Mouse (Mus musculus): ENCODE data around the gene Slc4a4. TPM values are rescaled to one million over a fixed set of nuclear protein-coding genes. Genes with fewer than 3 reads are reported as not detected.
"Not testable (repeated sequence)": the region's sequence is repeated elsewhere in the genome, so short reads cannot be mapped to it uniquely, and the experiment has no call there.

Gene Slc4a4
- total RNA-seq, 2 experiments from 2014 or later, result 39.4 to 40.4 TPM

GRCm38 (mm10) chr5:88961351-88961761 lies 74.7 kb downstream of the Slc4a4 start:
- peak; percentile 18 for DNase-seq

- no peak for DNase-seq
Observed at GRCm38 (mm10) chr5:88964685-88965290, 78.2 kb downstream of the Slc4a4 start.

- no peak for DNase-seq
Observed at GRCm38 (mm10) chr5:88966507-88966906, 79.9 kb downstream of the Slc4a4 start.

- no peak for DNase-seq
Observed at GRCm38 (mm10) chr5:88968923-88969639, 82.5 kb downstream of the Slc4a4 start.

GRCm38 (mm10) chr5:88971554-88971953 lies 84.9 kb downstream of the Slc4a4 start:
- no peak for DNase-seq

GRCm38 (mm10) chr5:88972277-88972676 lies 85.7 kb downstream of the Slc4a4 start:
- no peak for DNase-seq

GRCm38 (mm10) chr5:88973130-88973529 lies 86.5 kb downstream of the Slc4a4 start:
- DNase-seq, result no peak

DNA sequence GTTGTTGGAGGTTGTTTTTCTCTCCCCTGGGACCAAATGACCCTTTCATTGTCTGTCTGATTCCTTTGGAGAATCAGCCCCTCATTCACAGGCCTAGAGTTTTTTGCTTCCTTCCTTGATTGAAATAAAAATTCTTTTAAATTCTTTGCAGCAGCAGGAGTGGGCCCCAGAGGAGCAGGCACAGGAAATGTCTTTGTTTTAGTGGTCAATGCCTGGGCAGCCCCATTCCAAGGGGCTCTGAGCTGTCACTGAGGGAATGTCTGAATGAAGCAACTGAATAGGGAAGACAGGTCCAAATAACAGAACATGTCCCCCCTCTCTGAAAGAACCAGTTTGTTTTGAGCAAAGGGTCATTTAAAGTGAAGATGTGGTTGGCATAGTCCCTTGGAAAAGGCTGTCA lies 89.1 kb downstream of the Slc4a4 start:
- no peak for DNase-seq

DNA sequence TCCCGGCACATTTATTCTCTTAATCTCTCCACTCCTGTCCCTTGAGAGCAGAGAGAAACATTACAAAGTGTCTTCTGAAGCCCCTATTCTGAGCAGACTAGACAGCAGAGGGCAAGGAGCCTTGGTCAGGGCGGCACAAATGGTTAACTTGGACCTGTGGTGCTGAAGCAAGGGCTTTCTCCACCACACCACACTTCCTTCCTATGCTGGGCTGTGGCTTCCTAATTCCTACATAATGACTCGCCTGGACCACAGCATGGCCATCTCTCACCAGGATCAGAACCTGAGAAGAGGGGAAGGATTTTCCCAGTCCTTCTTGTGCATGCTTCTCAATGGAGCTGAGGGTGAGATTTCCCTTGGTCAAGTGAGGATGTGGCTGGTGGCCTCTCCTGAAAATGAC lies 89.8 kb downstream of the Slc4a4 start:
- no peak for DNase-seq

DNA sequence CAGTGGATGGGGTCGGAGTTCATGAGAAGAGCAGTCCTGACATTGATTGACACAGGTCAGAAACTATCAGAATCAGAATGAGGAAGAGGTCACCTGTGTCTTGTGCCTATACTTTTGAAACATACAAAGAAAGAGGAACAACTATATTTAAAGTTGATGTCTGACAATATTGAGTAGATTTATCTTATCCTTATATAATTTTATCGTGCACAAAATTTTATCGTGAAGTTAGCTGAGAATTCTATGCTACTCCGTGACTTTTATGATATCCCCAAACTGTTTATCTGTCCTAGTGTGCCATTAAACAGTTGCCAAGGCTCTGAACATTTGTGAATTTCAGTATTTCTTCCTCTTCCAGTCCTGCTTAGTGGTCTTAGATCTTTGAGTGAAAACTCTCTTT lies 94.1 kb downstream of the Slc4a4 start:
- DNase-seq, result no peak

DNA sequence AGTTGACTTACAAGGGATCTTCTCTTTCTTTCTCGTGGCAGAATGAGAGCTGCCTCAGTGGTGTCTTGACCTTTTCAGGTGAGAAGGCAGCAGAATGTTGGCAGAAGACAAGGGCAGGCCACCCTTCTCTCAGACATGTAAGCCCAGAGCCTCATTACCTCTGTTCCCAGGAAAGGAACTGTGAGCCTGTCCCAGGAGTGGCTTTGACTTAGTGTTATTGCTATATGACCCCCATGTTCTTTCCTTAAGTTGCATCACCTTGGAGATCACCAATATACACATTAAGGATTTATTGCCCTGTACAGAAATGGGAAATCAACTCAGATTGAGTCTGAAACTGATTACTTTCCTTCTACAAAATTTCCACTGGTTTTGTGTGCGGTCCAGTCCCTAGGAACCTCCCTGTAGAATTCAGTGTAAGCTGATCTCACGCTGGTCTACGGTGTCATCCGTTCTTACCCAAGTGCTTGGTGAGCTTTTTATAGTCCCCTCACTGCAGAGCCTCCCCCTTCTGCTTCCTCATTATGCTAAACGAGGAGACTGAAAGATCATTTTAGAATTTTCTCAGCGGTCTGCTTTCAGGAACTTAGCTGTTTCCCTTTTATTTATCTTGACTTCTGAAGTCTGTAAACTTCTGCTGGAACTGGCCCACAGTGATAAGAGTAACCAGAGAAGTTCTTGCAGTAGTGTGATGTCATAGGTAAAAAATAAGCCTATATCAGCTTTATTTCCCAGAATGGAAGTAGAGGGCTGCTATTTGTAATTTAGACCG lies 94.8 kb downstream of the Slc4a4 start:
- DNase-seq, result peak; percentile 20

DNA sequence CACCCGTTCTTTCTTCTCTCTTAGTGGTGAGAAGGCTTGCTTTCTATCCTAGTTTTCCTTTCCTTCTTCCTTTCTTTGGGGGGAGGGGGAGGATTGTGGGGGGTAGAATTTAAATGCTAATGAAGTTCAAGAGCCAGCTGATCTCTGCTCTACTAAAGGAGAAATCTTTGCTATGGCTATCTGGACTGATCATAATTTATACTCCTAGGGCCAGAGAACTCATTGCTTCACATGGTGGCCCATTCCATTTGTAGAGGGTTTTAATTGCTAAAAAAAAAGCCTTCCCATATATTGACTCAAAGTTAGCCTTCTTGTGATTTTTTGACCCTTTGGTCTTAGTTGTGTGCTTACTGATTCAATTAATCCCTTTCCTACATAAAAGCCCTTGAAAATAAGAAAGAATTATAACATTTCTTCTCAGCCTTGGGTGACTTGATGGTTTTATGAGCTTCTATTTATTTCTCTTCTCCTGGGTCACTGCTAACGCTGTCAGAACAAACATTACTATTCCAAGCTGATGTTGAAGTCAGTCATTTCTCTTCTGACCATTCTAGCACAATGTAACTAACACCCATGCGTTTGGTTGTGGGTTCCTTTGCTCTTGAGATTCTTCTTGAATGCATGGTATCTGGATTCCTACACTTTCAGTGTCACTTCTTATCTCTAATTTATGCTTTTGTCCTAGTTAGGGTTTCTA lies 95.6 kb downstream of the Slc4a4 start:
- DNase-seq, result no peak

- no peak for DNase-seq
Observed at GRCm38 (mm10) chr5:88983170-88983569, 96.6 kb downstream of the Slc4a4 start.

- no peak for DNase-seq
Observed at GRCm38 (mm10) chr5:88983652-88984051, 97.0 kb downstream of the Slc4a4 start.

- no peak for DNase-seq
Observed at GRCm38 (mm10) chr5:88989018-88989417, 102.4 kb downstream of the Slc4a4 start.

GRCm38 (mm10) chr5:88990196-88990747 lies 103.7 kb downstream of the Slc4a4 start:
- no peak for DNase-seq

DNA sequence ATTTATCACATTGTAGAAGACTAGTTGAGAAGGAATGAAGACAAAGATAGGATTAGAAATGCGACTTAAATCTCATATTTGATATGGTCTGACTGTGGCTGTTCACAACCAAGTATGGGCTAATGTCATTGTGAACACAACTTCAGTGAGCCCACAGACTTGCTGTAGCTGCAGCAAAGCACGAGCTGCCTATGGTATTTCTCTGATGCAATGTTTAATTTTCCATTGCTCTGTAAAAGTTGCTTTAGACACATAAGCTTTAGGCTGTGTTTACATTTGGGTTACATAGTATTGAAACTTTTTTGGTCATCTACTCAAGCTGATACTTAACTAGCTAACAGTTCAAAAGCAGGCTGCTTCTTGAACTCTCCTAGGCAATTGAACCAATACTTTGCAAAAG lies 104.7 kb downstream of the Slc4a4 start:
- DNase-seq, result not testable (repeated sequence)

DNA sequence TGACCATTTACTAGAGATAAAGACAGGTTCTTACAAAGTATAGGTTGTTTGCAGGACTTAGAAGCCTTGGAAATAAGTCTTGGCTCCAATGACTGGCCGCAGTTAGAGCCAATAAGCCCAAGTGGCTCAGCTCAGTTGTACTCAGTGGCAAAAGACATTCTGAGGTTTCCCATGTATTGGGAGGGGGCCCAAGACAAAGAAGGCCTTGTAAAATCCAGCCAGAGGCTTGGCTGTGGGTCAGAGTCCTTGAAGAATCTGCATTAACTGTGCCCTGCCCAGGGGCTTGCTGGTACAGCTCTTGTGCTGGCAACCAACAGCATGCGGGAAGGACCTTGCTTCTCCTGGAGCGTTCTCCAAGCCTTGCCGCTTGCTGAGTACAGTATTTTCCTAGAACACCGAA lies 107.9 kb downstream of the Slc4a4 start:
- DNase-seq, result no peak

DNA sequence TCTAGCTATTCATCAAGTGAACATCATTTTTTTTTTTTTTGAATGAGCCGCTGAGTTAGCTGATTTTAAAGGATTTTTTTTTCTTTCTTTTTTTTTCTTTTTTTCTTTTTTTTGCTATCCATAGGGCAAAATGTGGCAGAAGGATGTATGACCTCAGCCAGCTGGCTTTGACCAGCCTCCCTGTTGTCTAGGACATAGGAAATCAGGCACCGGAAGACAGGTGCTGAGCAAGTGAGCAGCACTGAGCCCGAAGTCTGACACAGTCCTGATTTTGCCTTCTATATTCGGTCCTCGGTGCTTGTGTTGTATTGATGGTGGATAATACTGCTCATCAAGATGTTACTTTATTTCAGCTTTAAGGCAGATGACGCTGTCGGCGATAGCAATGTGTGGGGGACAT lies 109.6 kb downstream of the Slc4a4 start:
- no peak for DNase-seq

DNA sequence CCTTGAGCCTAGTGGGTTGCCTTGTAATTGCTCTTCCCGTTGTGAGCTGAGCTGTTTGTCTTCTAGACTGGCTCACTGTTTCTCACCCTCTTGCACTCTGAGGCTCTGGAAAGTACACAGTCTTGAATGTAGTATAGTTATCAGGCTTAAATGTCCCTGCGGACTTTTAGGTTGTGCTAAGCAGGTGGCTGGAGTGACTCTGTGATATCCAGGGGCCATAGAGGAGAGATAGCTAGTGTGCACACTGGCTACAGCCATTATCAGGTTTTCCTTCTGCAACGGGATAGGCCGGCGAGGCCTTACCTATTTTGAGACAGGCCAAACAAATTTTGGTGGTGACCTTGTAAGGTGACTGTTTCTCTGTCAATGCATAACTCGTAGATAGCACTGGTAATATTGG lies 110.7 kb downstream of the Slc4a4 start:
- DNase-seq, result no peak

GRCm38 (mm10) chr5:88999793-89000192 lies 113.2 kb downstream of the Slc4a4 start:
- DNase-seq, result no peak

DNA sequence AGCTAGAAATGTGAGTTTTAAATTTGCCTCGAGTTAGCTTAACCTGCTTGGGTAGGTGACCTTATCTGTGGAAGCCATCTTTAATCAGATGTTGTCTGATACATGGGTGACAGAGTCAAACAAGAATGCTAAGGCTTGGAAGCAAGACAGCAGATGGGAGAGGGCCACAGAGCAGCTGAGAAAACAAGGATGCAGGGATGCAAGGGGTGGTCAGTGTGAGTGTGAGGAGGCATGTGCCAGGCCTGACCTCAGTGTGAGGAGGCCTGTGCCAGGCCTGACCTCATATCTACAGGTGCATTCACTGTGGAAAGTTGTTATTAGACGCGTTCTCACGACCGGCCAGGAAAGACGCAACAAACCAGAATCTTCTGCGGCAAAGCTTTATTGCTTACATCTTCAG lies 114.0 kb downstream of the Slc4a4 start:
- no peak for DNase-seq

- DNase-seq, result no peak
Observed at GRCm38 (mm10) chr5:89010116-89010515, 123.5 kb downstream of the Slc4a4 start.

All from heart, postnatal 4 days (tissue).